Mouse (Mus musculus) right cerebral cortex, adult 2 months (tissue): ENCODE data around the gene Fam3b.

Experiments
- DNase-seq, 2 experiments: peaks; one replicate each; pipeline ENCODE4 v3.0.0; 2021 to 2022; ENCODE audit warnings: low spot score in 2 of 2

Gene Fam3b

GRCm38 (mm10) chr16:97492369-97492768 is 22.2 kb downstream of the Fam3b start:
- DNase-seq, result no peak

- no peak for DNase-seq
Observed at GRCm38 (mm10) chr16:97478655-97479054, 36.0 kb downstream of the Fam3b start.

DNA sequence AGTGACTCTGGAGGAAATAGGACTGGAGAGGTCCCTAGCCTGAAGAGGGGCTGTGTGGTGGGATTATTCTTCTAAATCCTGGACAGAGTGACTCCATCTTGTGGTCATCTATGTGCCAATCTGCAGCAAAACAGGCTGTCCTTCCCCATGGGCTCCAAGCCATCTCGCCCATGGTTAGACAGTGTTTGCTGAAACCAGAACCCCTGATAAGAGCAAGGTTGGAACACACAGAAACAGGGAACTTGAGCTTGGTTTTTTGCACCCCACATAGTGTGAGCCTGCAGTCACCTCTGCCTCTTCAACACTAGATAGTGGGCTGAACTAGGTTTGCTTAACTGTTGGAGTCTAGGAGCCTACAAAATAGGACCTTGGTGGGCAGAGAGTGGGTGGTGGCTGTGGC is 38.1 kb downstream of the Fam3b start:
- DNase-seq, result no peak

DNA sequence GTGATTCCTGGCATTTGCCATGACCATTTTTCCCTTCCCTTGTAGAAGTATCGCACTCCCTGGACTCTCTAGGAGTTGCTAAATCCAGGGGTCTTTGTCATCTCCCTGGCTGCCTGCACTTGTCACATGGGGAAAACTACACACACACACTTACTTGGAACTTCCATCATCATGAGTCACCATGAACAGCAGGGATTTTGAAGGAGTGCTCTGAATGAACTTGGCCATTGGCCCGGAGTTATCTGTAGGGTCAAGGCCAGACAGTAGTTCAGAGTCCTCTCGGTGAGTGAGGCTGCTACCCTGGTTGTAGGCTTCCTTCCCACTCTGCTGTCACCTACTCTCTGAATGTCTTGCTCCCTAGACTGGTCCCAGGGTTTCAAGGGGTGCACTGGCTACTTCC is 39.0 kb downstream of the Fam3b start:
- no peak for DNase-seq

DNA sequence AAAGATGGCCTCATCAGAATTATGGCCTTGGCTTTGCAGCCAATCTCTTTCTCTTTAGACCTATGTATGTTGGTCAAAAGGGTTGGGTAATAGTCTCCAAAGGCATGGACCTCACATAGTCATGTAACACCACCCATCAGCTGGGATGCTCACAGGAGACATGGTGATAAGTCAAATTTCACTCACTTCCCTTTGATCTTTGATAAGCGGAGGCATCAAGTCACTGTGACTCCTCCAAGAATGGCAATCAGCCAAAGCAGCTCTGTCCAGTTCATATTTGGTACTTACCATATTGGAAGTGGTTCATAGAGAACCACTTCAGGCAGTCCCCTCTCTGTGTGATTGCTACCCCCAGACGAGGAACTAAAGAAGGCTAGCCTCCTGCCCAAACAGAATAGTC is 39.9 kb downstream of the Fam3b start:
- DNase-seq, result no peak

DNA sequence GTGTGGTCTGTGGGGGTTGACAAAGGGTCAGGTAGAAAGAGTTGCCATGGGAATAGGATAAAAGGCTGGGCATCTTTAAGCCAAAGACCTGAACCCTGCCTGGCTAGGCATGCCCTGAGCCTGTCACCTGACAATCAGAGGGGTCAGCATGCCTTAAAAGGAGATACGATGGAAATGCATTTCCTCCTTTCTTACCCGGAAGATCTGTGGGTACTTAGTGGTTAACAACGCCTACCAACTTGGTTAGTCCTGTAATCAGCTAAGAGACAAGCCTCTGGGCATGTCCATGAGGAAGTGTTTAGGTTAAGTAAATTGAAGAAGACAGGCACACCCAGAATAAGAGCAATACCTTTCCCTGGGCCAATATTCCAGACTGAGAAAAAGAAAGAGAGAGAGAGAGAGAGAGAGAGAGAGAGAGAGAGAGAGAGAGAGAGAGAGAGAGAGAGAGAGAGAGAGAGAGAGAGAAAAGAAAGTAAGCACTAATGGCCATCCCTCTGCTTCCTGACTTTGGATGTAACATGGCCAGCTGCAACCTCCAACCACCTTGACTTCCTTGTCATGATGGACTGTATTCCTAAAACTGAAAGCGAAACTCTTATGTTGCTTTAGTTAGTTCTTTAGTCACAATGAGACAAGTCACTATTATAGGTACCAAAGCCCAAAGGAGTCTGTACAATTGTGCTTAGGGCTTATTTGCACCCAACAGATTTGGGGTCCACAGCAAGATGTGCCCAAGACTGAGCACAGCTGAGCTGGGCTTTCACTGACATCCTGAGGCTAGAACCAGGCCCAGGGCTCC is 46.4 kb downstream of the Fam3b start:
- DNase-seq, result no peak

GRCm38 (mm10) chr16:97467472-97467871 is 47.1 kb downstream of the Fam3b start:
- no peak for DNase-seq

DNA sequence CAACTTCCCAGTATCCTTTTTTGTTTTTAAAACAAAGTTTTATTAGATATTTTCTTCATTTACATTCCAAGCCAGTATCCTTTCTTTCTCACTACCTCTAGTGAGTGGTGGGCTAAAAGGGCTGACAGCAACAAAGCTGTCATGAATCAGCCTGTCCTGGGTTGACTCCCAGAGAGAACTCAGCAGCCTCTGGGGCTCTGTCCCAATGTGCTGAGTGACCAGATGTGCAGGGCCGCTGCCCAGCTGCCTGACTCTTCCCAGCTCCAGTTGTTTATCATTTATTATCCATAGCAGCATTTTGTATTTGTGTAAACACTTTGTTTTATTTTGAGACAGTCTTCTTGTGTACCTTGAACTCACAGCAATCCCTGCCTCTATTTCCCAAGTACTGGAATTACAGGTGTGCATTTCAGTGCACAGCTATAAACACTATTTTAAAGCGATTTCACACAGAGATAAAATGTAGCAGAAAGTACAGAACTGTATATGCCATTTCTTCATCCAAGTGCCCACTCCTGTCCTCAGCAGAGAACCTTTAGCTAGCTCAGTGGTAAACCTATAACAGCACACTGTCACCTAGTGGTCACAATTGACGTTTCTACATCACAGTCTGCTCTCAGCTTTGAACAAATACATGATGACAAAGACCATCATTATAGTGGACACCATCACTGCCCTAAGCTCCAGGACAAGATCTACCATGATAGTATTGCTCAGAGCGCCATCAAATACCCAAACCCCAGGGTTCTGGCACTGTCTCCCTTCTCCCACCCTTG is 48.2 kb downstream of the Fam3b start:
- DNase-seq, result no peak

DNA sequence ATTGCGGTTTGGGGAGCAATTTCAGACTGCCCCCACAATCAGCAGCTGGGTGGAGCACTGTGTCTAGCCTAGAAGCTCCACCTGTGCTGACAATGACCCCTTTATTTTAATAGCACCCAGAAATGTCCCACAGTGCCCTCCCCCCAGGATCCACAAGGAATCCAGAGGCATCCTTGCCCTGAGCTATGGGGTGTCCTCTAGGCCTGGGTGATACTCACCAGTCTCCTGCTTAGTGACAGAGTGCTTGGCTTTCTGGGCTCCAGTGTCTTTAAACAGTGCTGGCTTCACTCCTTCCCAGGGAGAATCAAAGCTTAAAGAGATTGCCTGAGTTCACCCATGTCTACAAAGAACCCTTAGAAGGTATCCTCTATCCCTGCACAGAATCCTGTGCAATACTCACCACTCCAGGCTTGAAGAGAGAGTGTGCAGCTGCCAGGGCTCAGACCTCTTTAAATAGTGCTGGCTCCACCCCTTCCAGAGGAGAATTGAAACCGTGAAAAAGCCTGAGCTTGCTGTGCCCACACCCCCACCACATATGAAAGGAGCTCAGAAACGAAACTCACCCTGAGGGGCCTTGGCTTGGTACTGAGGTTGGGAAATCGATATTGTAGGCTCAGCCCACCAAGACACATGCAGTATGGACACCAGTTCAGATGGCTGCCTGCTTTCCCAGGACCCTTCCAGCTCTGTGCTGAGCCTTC is 52.0 kb downstream of the Fam3b start, which contains the start of gene Mx1:
Mx1 (minus strand) TSS at position 427 of the 701 bp plus-strand sequence.
- DNase-seq, result no peak

DNA sequence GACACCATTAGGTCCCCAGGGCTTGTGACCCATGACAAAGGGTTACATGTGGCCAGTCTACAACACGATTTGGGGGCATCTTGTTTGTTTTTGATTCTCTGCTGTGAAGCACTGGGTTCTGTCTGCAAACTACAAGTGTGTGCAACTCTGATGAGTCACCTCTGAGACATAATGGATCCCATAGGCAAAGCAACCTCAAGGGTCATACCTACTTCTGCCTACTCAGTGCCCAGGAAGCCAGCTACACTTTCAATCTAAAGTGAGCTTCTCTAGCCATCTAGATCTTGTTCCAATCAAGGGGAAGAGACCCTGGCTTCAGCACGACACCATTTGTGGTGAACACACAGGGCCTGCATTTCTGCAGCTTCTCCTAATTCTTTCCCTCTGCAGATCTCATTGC is 53.3 kb downstream of the Fam3b start:
- DNase-seq, result no peak

- no peak for DNase-seq
Observed at GRCm38 (mm10) chr16:97459831-97460230, 54.8 kb downstream of the Fam3b start.

- no peak for DNase-seq
Observed at GRCm38 (mm10) chr16:97447386-97447785, 67.2 kb downstream of the Fam3b start.

GRCm38 (mm10) chr16:97443670-97444263 is 70.8 kb downstream of the Fam3b start:
- peak in 1 of 2 experiments; percentile 44 for DNase-seq

DNA sequence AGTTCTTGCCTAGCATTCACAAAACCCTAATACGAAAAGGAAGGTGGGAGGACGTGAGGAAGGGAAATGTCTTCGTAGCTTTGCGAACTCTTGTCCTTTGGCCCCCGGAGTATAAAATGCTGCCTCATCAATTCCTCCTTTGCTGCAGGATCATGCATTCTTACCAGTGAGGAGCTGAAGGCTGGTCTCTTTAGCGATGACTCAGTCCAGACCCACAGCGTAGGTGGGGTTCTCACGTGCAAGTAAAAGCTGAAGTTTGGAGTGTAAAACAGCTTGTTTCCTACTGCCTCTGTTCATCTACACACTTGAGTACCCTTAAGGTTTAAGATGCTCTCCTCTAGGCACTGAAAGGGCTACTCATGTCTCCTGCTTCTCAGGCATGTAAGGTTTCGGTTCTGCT is 72.6 kb downstream of the Fam3b start:
- peak; percentile 61 to 72 for DNase-seq

DNA sequence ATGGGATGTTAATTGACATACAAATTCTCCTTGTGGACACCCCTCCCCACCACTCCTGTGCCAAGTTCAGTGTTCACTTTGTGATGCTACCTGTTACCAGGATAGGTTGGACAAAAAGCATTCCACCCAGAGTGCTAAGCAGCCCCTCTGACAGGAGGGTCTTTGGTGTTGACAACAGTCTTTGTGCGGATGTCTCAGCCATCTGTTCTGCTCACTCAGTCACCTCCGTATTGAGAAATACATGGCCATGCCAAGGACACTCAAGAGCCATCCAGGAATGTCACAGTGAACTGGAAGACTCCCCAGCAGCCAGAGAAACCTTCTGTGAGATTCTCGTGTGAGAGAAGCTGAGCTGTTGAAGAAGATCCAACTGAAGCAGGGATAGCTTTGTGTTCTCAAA is 76.4 kb downstream of the Fam3b start:
- no peak for DNase-seq

- no peak for DNase-seq
Observed at GRCm38 (mm10) chr16:97437448-97438056, 77.1 kb downstream of the Fam3b start.

- no peak for DNase-seq
Observed at GRCm38 (mm10) chr16:97434206-97434605, 80.4 kb downstream of the Fam3b start.

DNA sequence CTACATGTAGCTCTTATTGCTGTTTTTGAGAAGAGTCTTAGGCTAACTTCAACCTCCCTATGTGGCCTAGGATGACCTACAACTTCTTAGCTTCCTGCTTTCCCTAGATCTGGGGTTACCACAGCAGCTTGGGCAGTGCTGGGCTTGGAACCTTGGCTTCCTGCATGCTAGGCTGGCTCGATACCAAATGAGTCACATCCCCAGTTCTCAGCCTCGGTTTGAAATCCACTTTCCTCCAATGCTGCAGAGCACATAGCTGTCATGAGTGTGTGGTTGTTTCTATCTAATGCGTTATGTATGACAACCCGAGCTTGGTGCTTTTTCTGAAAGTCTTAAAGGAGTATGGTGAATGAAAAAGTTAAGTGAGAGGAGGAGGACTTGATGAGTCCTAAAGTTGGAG is 83.3 kb downstream of the Fam3b start:
- peak; percentile 45 to 53 for DNase-seq

GRCm38 (mm10) chr16:97430091-97430490 is 84.5 kb downstream of the Fam3b start:
- DNase-seq, result no peak

- no peak for DNase-seq
Observed at GRCm38 (mm10) chr16:97428026-97428425, 86.6 kb downstream of the Fam3b start.

- no peak for DNase-seq
Observed at GRCm38 (mm10) chr16:97423627-97424026, 91.0 kb downstream of the Fam3b start.

GRCm38 (mm10) chr16:97421671-97422070 is 92.9 kb downstream of the Fam3b start:
- no peak for DNase-seq
